8 mouse cellular contexts compared by ENCODE assay signal in the genomic region with DNA sequence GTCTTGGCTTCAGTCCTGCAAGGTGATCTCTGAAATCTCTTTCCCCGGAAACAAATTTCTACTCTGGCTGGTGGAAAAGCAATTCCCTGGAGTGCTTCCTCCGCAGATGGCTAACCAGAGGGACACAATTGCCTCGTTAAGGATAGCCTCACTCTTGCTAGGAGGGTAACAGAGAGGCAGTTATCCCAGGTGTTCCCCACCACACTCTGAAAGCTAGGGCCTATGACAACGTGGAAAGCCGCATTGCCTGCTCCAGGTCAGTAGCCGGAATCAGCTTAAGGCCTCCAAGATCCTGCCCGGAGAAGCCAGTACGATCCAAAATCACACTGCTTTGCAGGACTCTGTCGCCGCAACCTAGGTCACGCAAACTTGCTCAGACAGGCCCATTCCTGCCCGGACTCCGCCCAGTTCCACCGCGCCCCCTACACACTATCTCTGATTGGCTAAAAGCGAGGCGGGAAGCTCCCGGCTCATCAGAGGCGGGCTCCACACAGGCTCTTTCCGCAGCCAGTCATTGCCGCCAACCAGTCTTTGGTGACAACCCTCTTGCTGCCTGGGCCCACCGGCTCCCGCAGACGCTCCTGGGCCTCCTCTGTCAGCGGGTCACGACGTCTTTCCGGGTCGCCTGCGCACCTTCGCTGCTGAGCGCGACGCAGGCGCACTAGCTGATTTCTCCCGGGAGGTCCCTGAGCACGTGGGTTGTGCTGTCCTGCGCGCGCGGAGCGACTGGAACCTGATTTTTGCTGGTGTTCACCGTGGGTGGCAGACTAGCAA. TPM values are rescaled to one million over a fixed set of nuclear protein-coding genes. Genes with fewer than 3 reads are reported as not detected.
DNase-seq lines count a peak whose midpoint lies in the region; ATAC-seq lines count a peak whose summit lies in the region.

A gene (plus strand): TSS at position 574 of the 774 bp plus-strand sequence.

- 2% methylated on average over 43 of the region's 43 CpGs for WGBS in heart, embryonic 10.5 days
- WGBS in kidney, embryonic 15.5 days, result 2% methylated on average over 43 of the region's 43 CpGs

- ATAC-seq in erythroblast, adult 5-6 weeks (replicated peaks; ENCODE audit: low FRiP score, poor library complexity, severe bottlenecking), result peak; percentile 93
- ATAC-seq in kidney, embryonic 15.5 days (replicated peaks; ENCODE audit: low FRiP score), result peak; percentile 99
- peak; percentile 95 for ATAC-seq in monocyte, adult 5-6 weeks (replicated peaks; ENCODE audit: insufficient number of reproducible peaks, low FRiP score, low TSS enrichment, poor library complexity, severe bottlenecking)

- peaks cover 17% of the 10 kb centered on the region for H3K4me1 ChIP-seq in heart, embryonic 10.5 days
- H3K4me1 ChIP-seq in kidney, embryonic 15.5 days, result peaks cover 23% of the 10 kb centered on the region

- H3K9me3 ChIP-seq in heart, embryonic 10.5 days, result no peaks in the 10 kb centered on the region
- no peaks in the 10 kb centered on the region for H3K9me3 ChIP-seq in kidney, embryonic 15.5 days (replicated peaks)

- DNase-seq in B cell, adult 2 months, result peak; percentile 88
- DNase-seq in brain, adult 2 months (ENCODE audit: low read depth, low spot score), result peak; percentile 99
- peak; percentile 99 for DNase-seq in heart, embryonic 10.5 days (ENCODE audit: low spot score)
- peak; percentile 95 for DNase-seq in liver
- peak; percentile 87 to 92 for DNase-seq in spleen, postnatal 4 days (ENCODE audit: low spot score in 2 of 2)

- peak within 1 kb of the TSS; percentile 92 for H3K27ac ChIP-seq in heart, embryonic 10.5 days
- H3K27ac ChIP-seq in kidney, embryonic 15.5 days, result peak within 1 kb of the TSS; percentile 92

- H3K27me3 ChIP-seq in heart, embryonic 10.5 days (ENCODE audit: insufficient read depth, poor library complexity, severe bottlenecking), result no peaks in the 10 kb centered on the region
- no peaks in the 10 kb centered on the region for H3K27me3 ChIP-seq in kidney, embryonic 15.5 days

- peak within 1 kb of the TSS; percentile 72 for H3K4me3 ChIP-seq in heart, embryonic 10.5 days
- peak within 1 kb of the TSS; percentile 59 for H3K4me3 ChIP-seq in kidney, embryonic 15.5 days (replicated peaks)

- H3K4me2 ChIP-seq in kidney, embryonic 15.5 days, result peak within 1 kb of the TSS; percentile 78

- H3K36me3 ChIP-seq in heart, embryonic 10.5 days, result no peaks in the 10 kb centered on the region
- no peaks in the 10 kb centered on the region for H3K36me3 ChIP-seq in kidney, embryonic 15.5 days

- H3K9ac ChIP-seq in kidney, embryonic 15.5 days, result peak within 1 kb of the TSS; percentile 59

RNA-seq across cellular contexts. Expression of the gene that starts here (rescaled TPM):
- 16.9 and 46.1 TPM in 2 replicates for total RNA-seq in erythroblast, adult 5-6 weeks (2015; ENCODE audit: low replicate concordance)
- 37.9 and 42.3 TPM in 2 replicates for total RNA-seq in erythroblast, adult 5-6 weeks (2017; ENCODE audit: low replicate concordance)
- polyA plus RNA-seq in heart, embryonic 10.5 days (2016; fragmentation: Nextera tagmentation; extraction: Ambion mirVana), result 65.1 and 80.8 TPM in 2 replicates
- 100 and 103 TPM in 2 replicates for polyA plus RNA-seq in kidney, embryonic 15.5 days (2015; fragmentation: Nextera tagmentation; extraction: Ambion mirVana)
- 16.1 to 31.0 TPM (median 19.5 TPM) in 3 replicates for total RNA-seq in monocyte, adult 5-6 weeks (2017)

Comparison
In these comparisons a context has a peak if more than half of its experiments do, and no peak if none do; other contexts are left out.
1. Peak in every context shown above with its lines: DNase-seq, ATAC-seq, H3K4me3 ChIP-seq and H3K27ac ChIP-seq.